Mouse (Mus musculus): ENCODE measurements around the gene Otulin. TPM values are rescaled to one million over a fixed set of nuclear protein-coding genes. Genes with fewer than 3 reads are reported as not detected.

The Otulin gene
- polyA plus RNA-seq, 1 experiment = not detected

GRCm38 (mm10) chr15:27582428-27582827 is 48.1 kb downstream of the Otulin start:
- 91% methylated on average over 3 of the region's 3 CpGs for WGBS
- H3K4me1 ChIP-seq (ENCODE audit: control insufficient read depth, insufficient read depth, low read length) = peaks cover 20% of the 10 kb centered on the region
- no peak for TF ChIP-seq CTCF (IDR thresholded peaks at IDR 0.05; ENCODE audit: insufficient read depth, low read depth, low read length)
- no peak for TF ChIP-seq POLR2A (IDR thresholded peaks at IDR 0.05; ENCODE audit: insufficient read depth, low read depth, low read length)
- H3K4me3 ChIP-seq (ENCODE audit: insufficient read depth, low read depth, low read length) = no peak overlapping the region
- no peak overlapping the region for H3K27ac ChIP-seq (ENCODE audit: insufficient read depth, low read depth, low read length)

GRCm38 (mm10) chr15:27581640-27582039 is 48.9 kb downstream of the Otulin start:
- H3K4me1 ChIP-seq (ENCODE audit: control insufficient read depth, insufficient read depth, low read length) = peaks cover 20% of the 10 kb centered on the region
- H3K27ac ChIP-seq (ENCODE audit: insufficient read depth, low read depth, low read length) = no peak overlapping the region
- 62% methylated on average over 3 of the region's 3 CpGs for WGBS
- no peak for TF ChIP-seq POLR2A (IDR thresholded peaks at IDR 0.05; ENCODE audit: insufficient read depth, low read depth, low read length)
- TF ChIP-seq CTCF (IDR thresholded peaks at IDR 0.05; ENCODE audit: insufficient read depth, low read depth, low read length) = no peak
- H3K4me3 ChIP-seq (ENCODE audit: insufficient read depth, low read depth, low read length) = no peak overlapping the region

- no peak for TF ChIP-seq CTCF (IDR thresholded peaks at IDR 0.05; ENCODE audit: insufficient read depth, low read depth, low read length)
- no peak for TF ChIP-seq POLR2A (IDR thresholded peaks at IDR 0.05; ENCODE audit: insufficient read depth, low read depth, low read length)
- Histone ChIP-seq H3K27ac (ENCODE audit: insufficient read depth, low read depth, low read length) (no peak overlapping the region), H3K4me3 (ENCODE audit: insufficient read depth, low read depth, low read length) (no peak overlapping the region), H3K4me1 (ENCODE audit: control insufficient read depth, insufficient read depth, low read length) (peaks cover 20% of the 10 kb centered on the region)
- 43% methylated on average over 2 of the region's 2 CpGs for WGBS
Measured at GRCm38 (mm10) chr15:27580771-27581170, 49.7 kb downstream of the Otulin start.

- TF ChIP-seq CTCF (IDR thresholded peaks at IDR 0.05; ENCODE audit: insufficient read depth, low read depth, low read length) = no peak
- TF ChIP-seq POLR2A (IDR thresholded peaks at IDR 0.05; ENCODE audit: insufficient read depth, low read depth, low read length) = no peak
- no peak overlapping the region for H3K4me3 ChIP-seq (ENCODE audit: insufficient read depth, low read depth, low read length)
- H3K4me1 ChIP-seq (ENCODE audit: control insufficient read depth, insufficient read depth, low read length) = peaks cover 18% of the 10 kb centered on the region
- WGBS = 92% methylated on average over 2 of the region's 2 CpGs
- no peak overlapping the region for H3K27ac ChIP-seq (ENCODE audit: insufficient read depth, low read depth, low read length)
Measured at GRCm38 (mm10) chr15:27579853-27580252, 50.6 kb downstream of the Otulin start.

GRCm38 (mm10) chr15:27578918-27579317 is 51.6 kb downstream of the Otulin start:
- Histone ChIP-seq H3K27ac (ENCODE audit: insufficient read depth, low read depth, low read length) (no peak overlapping the region), H3K4me1 (ENCODE audit: control insufficient read depth, insufficient read depth, low read length) (peaks cover 18% of the 10 kb centered on the region), H3K4me3 (ENCODE audit: insufficient read depth, low read depth, low read length) (no peak overlapping the region)
- WGBS = 93% methylated on average over 6 of the region's 6 CpGs
- TF ChIP-seq POLR2A (IDR thresholded peaks at IDR 0.05; ENCODE audit: insufficient read depth, low read depth, low read length) (no peak), CTCF (IDR thresholded peaks at IDR 0.05; ENCODE audit: insufficient read depth, low read depth, low read length) (no peak)

GRCm38 (mm10) chr15:27577915-27578780 is 52.3 kb downstream of the Otulin start:
- H3K4me1 ChIP-seq (ENCODE audit: control insufficient read depth, insufficient read depth, low read length) = peaks cover 18% of the 10 kb centered on the region
- no peak overlapping the region for H3K27ac ChIP-seq (ENCODE audit: insufficient read depth, low read depth, low read length)
- H3K4me3 ChIP-seq (ENCODE audit: insufficient read depth, low read depth, low read length) = no peak overlapping the region
- no peak for TF ChIP-seq POLR2A (IDR thresholded peaks at IDR 0.05; ENCODE audit: insufficient read depth, low read depth, low read length)
- TF ChIP-seq CTCF (IDR thresholded peaks at IDR 0.05; ENCODE audit: insufficient read depth, low read depth, low read length) = no peak
- 76% methylated on average over 16 of the region's 16 CpGs for WGBS

- WGBS = 94% methylated on average over 1 of the region's 1 CpGs
Measured at GRCm38 (mm10) chr15:27576886-27577285, 53.6 kb downstream of the Otulin start.

GRCm38 (mm10) chr15:27575932-27576331 is 54.6 kb downstream of the Otulin start:
- TF ChIP-seq CTCF (IDR thresholded peaks at IDR 0.05; ENCODE audit: insufficient read depth, low read depth, low read length) (no peak), POLR2A (IDR thresholded peaks at IDR 0.05; ENCODE audit: insufficient read depth, low read depth, low read length) (no peak)
- no peak overlapping the region for H3K4me3 ChIP-seq (ENCODE audit: insufficient read depth, low read depth, low read length)
- no peak overlapping the region for H3K27ac ChIP-seq (ENCODE audit: insufficient read depth, low read depth, low read length)
- 52% methylated on average over 3 of the region's 3 CpGs for WGBS
- peaks cover 6% of the 10 kb centered on the region for H3K4me1 ChIP-seq (ENCODE audit: control insufficient read depth, insufficient read depth, low read length)

More at GRCm38 (mm10) chr15:27576886-27577285, 53.6 kb downstream of the Otulin start:
- Histone ChIP-seq H3K4me3 (ENCODE audit: insufficient read depth, low read depth, low read length) (no peak overlapping the region), H3K27ac (ENCODE audit: insufficient read depth, low read depth, low read length) (no peak overlapping the region), H3K4me1 (ENCODE audit: control insufficient read depth, insufficient read depth, low read length) (peaks cover 16% of the 10 kb centered on the region)
- TF ChIP-seq POLR2A (IDR thresholded peaks at IDR 0.05; ENCODE audit: insufficient read depth, low read depth, low read length) (no peak), CTCF (IDR thresholded peaks at IDR 0.05; ENCODE audit: insufficient read depth, low read depth, low read length) (no peak)

GRCm38 (mm10) chr15:27574992-27575781 is 55.3 kb downstream of the Otulin start:
- WGBS = 57% methylated on average over 8 of the region's 8 CpGs
- no peak for TF ChIP-seq CTCF (IDR thresholded peaks at IDR 0.05; ENCODE audit: insufficient read depth, low read depth, low read length)
- TF ChIP-seq POLR2A (IDR thresholded peaks at IDR 0.05; ENCODE audit: insufficient read depth, low read depth, low read length) = no peak
- H3K4me3 ChIP-seq (ENCODE audit: insufficient read depth, low read depth, low read length) = no peak overlapping the region
- no peak overlapping the region for H3K27ac ChIP-seq (ENCODE audit: insufficient read depth, low read depth, low read length)
- no peaks in the 10 kb centered on the region for H3K4me1 ChIP-seq (ENCODE audit: control insufficient read depth, insufficient read depth, low read length)
